Mouse (Mus musculus) hindbrain, embryonic 14.5 days (tissue): ENCODE measurements around the gene Tmem191c. TPM values are rescaled to one million over a fixed set of nuclear protein-coding genes. Genes with fewer than 3 reads are reported as not detected.
A peak's percentile ranks its signal among the peaks of the same experiment; 100 is the strongest.

ENCODE experiments used
- ATAC-seq: fragments of 200-750 bp; cut with Nextera tagmentation; 2 replicates; pipeline ENCODE4 v1.8.0; 2017; ENCODE audit warnings: moderate number of reproducible peaks, mild to moderate bottlenecking, moderate TSS enrichment, moderate library complexity; ENCODE audit not compliant: low FRiP score
- DNase-seq: peaks from one replicate; pipeline ENCODE4 v3.0.0-alpha.2; 2015; ENCODE audit warnings: low spot score
- H3K27ac ChIP-seq: fragments of 300-500 bp; sonication (generic); 2 replicates; pipeline ENCODE4 v1.5.1; 2014; ENCODE audit warnings: mild to moderate bottlenecking, moderate library complexity
- H3K27me3 ChIP-seq: fragments of 300-500 bp; sonication (generic); 2 replicates; pipeline ENCODE4 v1.6.1; 2014; ENCODE audit warnings: mild to moderate bottlenecking, low read length, mixed read lengths; ENCODE audit not compliant: control insufficient read depth, insufficient read depth
- H3K36me3 ChIP-seq: fragments of 300-500 bp; sonication (generic); replicated peaks from 2 replicates; pipeline ENCODE4 v1.6.1; 2014; ENCODE audit not compliant: control insufficient read depth, insufficient read depth
- H3K4me1 ChIP-seq: fragments of 300-500 bp; sonication (generic); replicated peaks from 2 replicates; pipeline ENCODE4 v1.6.1; 2014; ENCODE audit warnings: antibody characterized with exemption, low read length, mixed read lengths; ENCODE audit not compliant: control insufficient read depth, insufficient read depth
- H3K4me2 ChIP-seq: fragments of 300-500 bp; sonication (generic); replicated peaks from 2 replicates; pipeline ENCODE4 v1.6.1; 2014; ENCODE audit warnings: mild to moderate bottlenecking, moderate library complexity
- H3K4me3 ChIP-seq: fragments of 300-500 bp; sonication (generic); replicated peaks from 2 replicates; pipeline ENCODE4 v1.5.1; 2014; ENCODE audit warnings: mild to moderate bottlenecking, low read length
- H3K9ac ChIP-seq: fragments of 300-500 bp; sonication (generic); 2 replicates; pipeline ENCODE4 v1.6.1; 2014
- H3K9me3 ChIP-seq: fragments of 300-500 bp; sonication (generic); 2 replicates; pipeline ENCODE4 v1.6.1; 2016; ENCODE audit warnings: low read length; ENCODE audit not compliant: control insufficient read depth
- WGBS: fragments of 180-500 bp; shearing (Covaris S2); extraction: QIAGEN DNeasy Blood & Tissue Kit; methylation state at CpG from one replicate; pipeline ENCODE4 v1.1.7; 2014; 5-methylcytosine and 5-hydroxymethylcytosine counted together
- polyA plus RNA-seq: library from polyadenylated mRNA; unstranded; fragments of >200 nt; fragmentation: Nextera tagmentation; extraction: Ambion mirVana; gene quantifications from 2 replicates; pipeline ENCODE4 v1.2.1, GENCODE M21; 2014

The Tmem191c gene
- polyA plus RNA-seq, 1 experiment from 2014 or later, result 36.6 TPM

DNA sequence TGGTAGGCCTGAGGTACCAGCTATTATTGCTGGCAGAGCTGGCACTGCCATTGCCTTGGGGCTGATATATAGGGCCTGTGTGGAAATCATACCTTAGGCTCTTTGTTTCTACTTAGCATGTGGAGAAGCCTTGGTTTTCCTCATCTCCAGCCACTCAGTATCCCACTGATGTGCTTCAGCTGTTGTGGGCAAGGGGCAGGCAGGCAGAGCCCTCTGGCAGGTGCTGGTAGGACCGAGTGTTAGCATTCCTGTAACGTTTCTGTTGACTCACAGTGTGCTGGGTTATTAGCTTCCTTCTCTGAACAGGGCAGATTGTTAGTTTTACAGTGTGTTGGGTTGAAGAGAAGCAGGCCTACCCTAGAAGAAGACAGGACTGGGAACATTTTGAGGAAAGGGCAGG lies 20.6 kb upstream of the Tmem191c start:
- H3K4me3 ChIP-seq, result no peak overlapping the region
- H3K27me3 ChIP-seq, result no peaks in the 10 kb centered on the region
- 83% methylated on average over 2 of the region's 2 CpGs for WGBS

GRCm38 (mm10) chr16:17257359-17257821 lies 18.5 kb upstream of the Tmem191c start:
- ATAC-seq, result 0 out of 2 replicates have a peak, but pooled peaks have one; percentile 21
- DNase-seq, result no peak
- no peaks in the 10 kb centered on the region for H3K27me3 ChIP-seq
- H3K4me1 ChIP-seq, result peaks cover 19% of the 10 kb centered on the region
- peaks cover 59% of the 10 kb centered on the region for H3K36me3 ChIP-seq
- H3K27ac ChIP-seq, result no peak overlapping the region
- H3K9ac ChIP-seq, result no peak overlapping the region
- WGBS, result 90% methylated on average over 9 of the region's 9 CpGs
- H3K4me2 ChIP-seq, result no peak overlapping the region
- H3K4me3 ChIP-seq, result no peak overlapping the region
- no peaks in the 10 kb centered on the region for H3K9me3 ChIP-seq

More for the DNA sequence above, 20.6 kb upstream of the Tmem191c start:
- H3K9me3 ChIP-seq, result no peaks in the 10 kb centered on the region
- H3K4me1 ChIP-seq, result peaks cover 30% of the 10 kb centered on the region
- H3K9ac ChIP-seq, result no peak overlapping the region
- no peak for DNase-seq
- H3K27ac ChIP-seq, result no peak overlapping the region
- no peak overlapping the region for H3K4me2 ChIP-seq
- H3K36me3 ChIP-seq, result peaks cover 41% of the 10 kb centered on the region
- ATAC-seq, result no peak

DNA sequence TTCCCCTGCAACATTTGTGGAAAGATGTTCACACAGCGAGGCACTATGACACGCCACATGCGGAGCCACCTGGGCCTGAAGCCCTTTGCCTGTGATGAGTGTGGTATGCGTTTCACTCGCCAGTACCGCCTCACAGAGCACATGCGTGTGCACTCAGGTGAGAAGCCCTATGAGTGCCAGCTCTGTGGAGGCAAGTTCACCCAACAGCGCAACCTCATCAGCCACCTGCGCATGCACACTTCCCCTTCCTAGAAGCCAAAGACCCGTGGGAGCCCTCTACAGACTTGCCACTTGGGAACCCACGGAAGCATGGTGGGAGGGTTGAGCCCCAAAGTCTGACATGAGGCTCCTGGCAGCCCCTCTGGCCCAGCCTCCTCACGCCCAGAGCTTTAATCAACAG lies 17.0 kb upstream of the Tmem191c start:
- ATAC-seq, result no peak
- peaks cover 61% of the 10 kb centered on the region for H3K36me3 ChIP-seq

DNA sequence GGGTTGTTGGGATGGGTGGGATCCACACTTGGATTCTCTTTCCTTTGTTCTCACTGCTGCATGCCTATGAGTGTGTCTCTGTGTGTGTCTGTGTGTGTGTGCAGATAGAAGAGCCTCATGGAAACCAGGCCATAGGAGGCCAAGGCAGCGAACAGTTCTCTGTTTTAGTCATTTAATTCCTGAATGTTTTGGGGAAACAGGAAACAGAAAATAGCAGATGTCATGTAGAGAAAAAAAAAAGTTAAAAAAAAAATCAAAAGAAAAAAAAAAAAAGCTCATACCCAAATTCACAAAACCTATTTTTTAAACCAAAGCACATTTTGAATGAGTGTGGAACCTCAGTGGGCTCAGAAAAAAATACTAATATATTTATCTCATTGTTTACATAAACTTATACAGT lies 14.5 kb upstream of the Tmem191c start:
- no peaks in the 10 kb centered on the region for H3K4me1 ChIP-seq
- no peaks in the 10 kb centered on the region for H3K9me3 ChIP-seq
- no peak for DNase-seq
- H3K4me2 ChIP-seq, result no peak overlapping the region
- ATAC-seq, result no peak
- H3K36me3 ChIP-seq, result peaks cover 52% of the 10 kb centered on the region
- WGBS, result 93% methylated on average over 1 of the region's 1 CpGs
- H3K27me3 ChIP-seq, result no peaks in the 10 kb centered on the region
- H3K27ac ChIP-seq, result no peak overlapping the region
- H3K4me3 ChIP-seq, result no peak overlapping the region
- no peak overlapping the region for H3K9ac ChIP-seq

More for the DNA sequence above, 17.0 kb upstream of the Tmem191c start:
- no peak overlapping the region for H3K4me2 ChIP-seq
- H3K27me3 ChIP-seq, result no peaks in the 10 kb centered on the region
- H3K27ac ChIP-seq, result no peak overlapping the region
- no peak overlapping the region for H3K9ac ChIP-seq
- DNase-seq, result no peak
- no peak overlapping the region for H3K4me3 ChIP-seq
- H3K9me3 ChIP-seq, result no peaks in the 10 kb centered on the region
- peaks cover 4% of the 10 kb centered on the region; the same call in 1 of the 2 replicates for H3K4me1 ChIP-seq
- 95% methylated on average over 12 of the region's 12 CpGs for WGBS

- H3K4me3 ChIP-seq, result no peak overlapping the region
- 83% methylated on average over 3 of the region's 3 CpGs for WGBS
- H3K27ac ChIP-seq, result no peak overlapping the region
- H3K9me3 ChIP-seq, result peaks cover 5% of the 10 kb centered on the region; the same call in 1 of the 2 replicates
- no peaks in the 10 kb centered on the region for H3K4me1 ChIP-seq
- DNase-seq, result no peak
- H3K36me3 ChIP-seq, result peaks cover 12% of the 10 kb centered on the region; the same call in 1 of the 2 replicates
- no peak overlapping the region for H3K4me2 ChIP-seq
- H3K27me3 ChIP-seq, result no peaks in the 10 kb centered on the region
- H3K9ac ChIP-seq, result no peak overlapping the region
- no peak for ATAC-seq
Measured at GRCm38 (mm10) chr16:17266113-17266512, 9.8 kb upstream of the Tmem191c start.

DNA sequence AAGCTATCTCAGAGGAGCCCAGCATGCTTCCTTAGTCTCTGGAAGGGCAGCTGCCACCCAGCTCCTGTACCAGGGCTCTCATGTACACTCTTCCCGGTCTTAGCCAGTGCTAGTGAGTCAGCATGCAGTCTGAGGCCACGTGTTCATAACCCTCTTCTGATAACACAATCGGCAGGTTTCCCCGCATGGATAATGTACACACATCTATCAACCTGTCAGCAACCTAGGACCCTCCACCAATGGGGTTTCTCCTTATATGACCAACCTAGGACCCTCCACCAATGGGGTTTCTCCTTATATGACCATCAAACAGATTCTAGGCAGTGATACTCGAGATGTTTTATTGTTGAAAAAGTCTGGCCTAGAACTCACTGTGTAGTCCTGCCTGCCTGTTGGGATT lies 7.9 kb upstream of the Tmem191c start:
- DNase-seq, result no peak
- H3K9me3 ChIP-seq, result peaks cover 5% of the 10 kb centered on the region; the same call in 1 of the 2 replicates
- no peaks in the 10 kb centered on the region for H3K4me1 ChIP-seq
- H3K4me3 ChIP-seq, result no peak overlapping the region
- WGBS, result 62% methylated on average over 5 of the region's 5 CpGs
- H3K4me2 ChIP-seq, result no peak overlapping the region
- H3K27me3 ChIP-seq, result no peaks in the 10 kb centered on the region
- H3K9ac ChIP-seq, result no peak overlapping the region
- 0 out of 2 replicates have a peak, but pooled peaks have one; percentile 24 for ATAC-seq
- H3K27ac ChIP-seq, result no peak overlapping the region
- no peaks in the 10 kb centered on the region for H3K36me3 ChIP-seq

GRCm38 (mm10) chr16:17269872-17270271 lies 6.0 kb upstream of the Tmem191c start:
- H3K9ac ChIP-seq, result no peak overlapping the region
- H3K27ac ChIP-seq, result no peak overlapping the region
- H3K27me3 ChIP-seq, result no peaks in the 10 kb centered on the region
- DNase-seq (no peak), ATAC-seq (no peak)
- H3K9me3 ChIP-seq, result peaks cover 5% of the 10 kb centered on the region; the same call in 1 of the 2 replicates
- no peak overlapping the region for H3K4me3 ChIP-seq
- WGBS, result 87% methylated on average over 5 of the region's 5 CpGs
- H3K4me1 ChIP-seq, result no peaks in the 10 kb centered on the region
- no peaks in the 10 kb centered on the region for H3K36me3 ChIP-seq
- no peak overlapping the region for H3K4me2 ChIP-seq

GRCm38 (mm10) chr16:17271124-17271523 lies 4.8 kb upstream of the Tmem191c start:
- no peak overlapping the region for H3K27ac ChIP-seq
- H3K4me2 ChIP-seq, result no peak overlapping the region
- peaks cover 5% of the 10 kb centered on the region; the same call in 1 of the 2 replicates for H3K9me3 ChIP-seq
- no peaks in the 10 kb centered on the region for H3K4me1 ChIP-seq
- DNase-seq, result no peak
- no peak overlapping the region for H3K4me3 ChIP-seq
- no peak overlapping the region for H3K9ac ChIP-seq
- no peak for ATAC-seq
- H3K36me3 ChIP-seq, result no peaks in the 10 kb centered on the region
- WGBS, result 69% methylated on average over 4 of the region's 4 CpGs
- H3K27me3 ChIP-seq, result no peaks in the 10 kb centered on the region

DNA sequence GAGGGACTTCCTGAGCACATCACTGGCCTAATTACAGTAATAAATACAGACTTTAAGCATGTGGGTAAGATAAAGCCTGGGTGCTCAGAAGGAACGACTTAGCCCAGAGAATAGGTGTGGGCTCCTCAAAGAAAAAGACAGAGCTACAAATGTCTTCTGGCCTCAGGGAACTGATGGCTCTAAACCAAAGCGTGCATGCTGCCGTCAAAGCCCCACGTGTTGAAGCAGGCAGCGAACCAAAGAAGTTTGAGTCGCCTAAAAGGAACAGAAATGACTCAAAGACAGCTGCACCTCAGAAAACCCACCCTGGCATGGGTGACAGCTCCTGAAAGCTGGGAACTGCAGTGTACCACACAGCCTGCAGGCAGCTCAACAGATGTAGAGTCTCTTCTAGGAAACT lies 4.0 kb upstream of the Tmem191c start:
- Histone ChIP-seq H3K9ac (no peak overlapping the region), H3K36me3 (no peaks in the 10 kb centered on the region), H3K4me1 (0 out of 2 replicates have a peak, but pooled peaks cover 6% of the 10 kb centered on the region), H3K9me3 (peaks cover 5% of the 10 kb centered on the region; the same call in 1 of the 2 replicates), H3K27ac (no peak overlapping the region), H3K27me3 (0 out of 2 replicates have a peak, but pooled peaks cover 4% of the 10 kb centered on the region), H3K4me3 (no peak overlapping the region), H3K4me2 (no peak overlapping the region)
- 81% methylated on average over 6 of the region's 6 CpGs for WGBS
- no peak for DNase-seq
- ATAC-seq, result no peak
